Mouse (Mus musculus) frontal cortex, adult 2 months (tissue): ENCODE measurements around the gene Phex. TPM values are rescaled to one million over a fixed set of nuclear protein-coding genes. Genes with fewer than 3 reads are reported as not detected.

Experiments
- DNase-seq, 2 experiments: peaks; one replicate each; pipeline ENCODE4 v3.0.0; 2022; ENCODE audit warnings: low spot score in 1 of 2; ENCODE audit errors: extremely low spot score in 1 of 2
- polyA plus RNA-seq: library from polyadenylated mRNA; depleted of rRNA; stranded (reverse); fragments of >200 nt; gene quantifications from 2 replicates; pipeline ENCODE4 v1.2.3, GENCODE M21; 2012; rRNA removed

The Phex gene
- 0.42 and 0.53 TPM in 2 replicates for polyA plus RNA-seq

GRCm38 (mm10) chrX:157415212-157415611, at the start of gene Phex:
Gene Phex, minus strand, starts transcription at chrX:157415312.
- DNase-seq: no peak

- DNase-seq: peak in 1 of 2 experiments; percentile 39
These were observed 47.6 kb upstream of the Phex start for GRCm38 (mm10) chrX:157462716-157463115.

GRCm38 (mm10) chrX:157454430-157454829, 39.3 kb upstream of the Phex start:
- peak; percentile 2 to 75 for DNase-seq

- DNase-seq: no peak
These were observed 33.9 kb upstream of the Phex start for GRCm38 (mm10) chrX:157449000-157449399.

GRCm38 (mm10) chrX:157447431-157447830, 32.3 kb upstream of the Phex start:
- no peak for DNase-seq

GRCm38 (mm10) chrX:157434768-157435167, 19.7 kb upstream of the Phex start:
- DNase-seq: no peak

- no peak for DNase-seq
These were observed 4.3 kb upstream of the Phex start for GRCm38 (mm10) chrX:157419451-157419850.

GRCm38 (mm10) chrX:157404919-157405318, 10.2 kb downstream of the Phex start:
- no peak for DNase-seq

- peak in 1 of 2 experiments; percentile 33 for DNase-seq
These were observed 23.9 kb downstream of the Phex start for GRCm38 (mm10) chrX:157391241-157391640.

- DNase-seq: peak in 1 of 2 experiments; percentile 57
These were observed 25.0 kb downstream of the Phex start for GRCm38 (mm10) chrX:157390102-157390501.

GRCm38 (mm10) chrX:157388419-157388818, 26.7 kb downstream of the Phex start:
- peak in 1 of 2 experiments; percentile 42 for DNase-seq

GRCm38 (mm10) chrX:157387025-157387424, 28.1 kb downstream of the Phex start:
- DNase-seq: no peak

GRCm38 (mm10) chrX:157378822-157379221, 36.3 kb downstream of the Phex start:
- no peak for DNase-seq

GRCm38 (mm10) chrX:157377456-157377855, 37.7 kb downstream of the Phex start:
- no peak for DNase-seq

- no peak for DNase-seq
These were observed 41.2 kb downstream of the Phex start for GRCm38 (mm10) chrX:157373873-157374272.

GRCm38 (mm10) chrX:157369166-157369565, 45.9 kb downstream of the Phex start:
- DNase-seq: no peak

- peak in 1 of 2 experiments; percentile 28 for DNase-seq
These were observed 59.6 kb downstream of the Phex start for GRCm38 (mm10) chrX:157355521-157355920.

- DNase-seq: no peak
These were observed 68.9 kb downstream of the Phex start for GRCm38 (mm10) chrX:157346201-157346600.

GRCm38 (mm10) chrX:157334726-157335125, 80.4 kb downstream of the Phex start:
- DNase-seq: no peak

- DNase-seq: no peak
These were observed 85.3 kb downstream of the Phex start for GRCm38 (mm10) chrX:157329821-157330220.

- no peak for DNase-seq
These were observed 86.7 kb downstream of the Phex start for GRCm38 (mm10) chrX:157328396-157328795.

- no peak for DNase-seq
These were observed 87.4 kb downstream of the Phex start for GRCm38 (mm10) chrX:157327756-157328155.

- DNase-seq: no peak
These were observed 90.7 kb downstream of the Phex start for GRCm38 (mm10) chrX:157324396-157324795.
